Mouse (Mus musculus): ENCODE data around the gene Gm21830. TPM values are rescaled to one million over a fixed set of nuclear protein-coding genes. Genes with fewer than 3 reads are reported as not detected.

The Gm21830 gene
- not detected in 4 replicates for total RNA-seq (2023; ENCODE audit: inconsistent age)

GRCm38 (mm10) chr2:67413425-67413824, at the start of gene Gm21830:
Gene Gm21830, plus strand, starts transcription at chr2:67413725.

GRCm38 (mm10) chr2:67433081-67433480, 19.6 kb downstream of the Gm21830 start, which contains the start of gene Gm26727:
Gene Gm26727, minus strand, starts transcription at chr2:67433181.

GRCm38 (mm10) chr2:67445780-67446179, 32.3 kb downstream of the Gm21830 start, which contains the start of gene Xirp2:
Gene Xirp2, plus strand, starts transcription at chr2:67446002.

Other genes starting within 250 kb of the Gm21830 start
- gene Gm26727, start 19.5 kb downstream of the Gm21830 start, total RNA-seq (2023; ENCODE audit: inconsistent age), result not detected in 4 replicates
- not detected in 4 replicates for gene Xirp2, start 32.3 kb downstream of the Gm21830 start, total RNA-seq (2023; ENCODE audit: inconsistent age)
- not detected in 4 replicates for gene B3galt1, start 152.1 kb downstream of the Gm21830 start, total RNA-seq (2023; ENCODE audit: inconsistent age)

Data from B cell, adult (primary cell).